Mouse (Mus musculus) B cell, adult 67 days (primary cell): ENCODE measurements around the gene Rfx3. TPM values are rescaled to one million over a fixed set of nuclear protein-coding genes. Genes with fewer than 3 reads are reported as not detected.

ENCODE experiments used
- total RNA-seq, 2 experiments: library from RNA; stranded (reverse); gene quantifications; 4 replicates each; pipeline ENCODE4 v1.2.4; 2023

Gene Rfx3
- 10 to 100 TPM; 21.4 to 33.3 TPM for total RNA-seq

GRCm38 (mm10) chr19:28010471-28011395 lies at the start of gene Rfx3:
Gene Rfx3 (minus strand): TSS chr19:28011166.

